Mouse (Mus musculus) gastrocnemius, postnatal 36 days (tissue): ENCODE data around the gene 1700012P22Rik. TPM values are rescaled to one million over a fixed set of nuclear protein-coding genes. Genes with fewer than 3 reads are reported as not detected.

Experiments
- total RNA-seq, 2 experiments: library from RNA; stranded (reverse); gene quantifications; 2 replicates each; pipeline ENCODE4 v1.2.3; 2021

The 1700012P22Rik gene
- total RNA-seq, 2 experiments from 2014 or later = not detected

Other genes starting within 250 kb of the 1700012P22Rik start
- not detected for gene Oog2, start 248.1 kb downstream of the 1700012P22Rik start, total RNA-seq
- not detected for gene C87977, start 225.5 kb downstream of the 1700012P22Rik start, total RNA-seq
- not detected for gene Pramel5, start 158.3 kb downstream of the 1700012P22Rik start, total RNA-seq
- not detected for gene Gm13128, start 108.5 kb downstream of the 1700012P22Rik start, total RNA-seq
- gene Gm13119, start 80.8 kb downstream of the 1700012P22Rik start, total RNA-seq = not detected
- not detected for gene Pramef20, start 60.8 kb downstream of the 1700012P22Rik start, total RNA-seq
- gene Pramef12, start 30.3 kb downstream of the 1700012P22Rik start, total RNA-seq = not detected
- gene Gm9944, start 14.5 kb upstream of the 1700012P22Rik start, total RNA-seq = not detected
- gene Aadacl3, start 25.0 kb upstream of the 1700012P22Rik start, total RNA-seq = not detected
- gene 9430007A20Rik, start 81.0 kb upstream of the 1700012P22Rik start, total RNA-seq = not detected
- gene Gm13124, start 126.4 kb upstream of the 1700012P22Rik start, total RNA-seq = not detected
- not detected for gene Aadacl4, start 174.9 kb upstream of the 1700012P22Rik start, total RNA-seq
- not detected for gene Gm436, start 247.6 kb upstream of the 1700012P22Rik start, total RNA-seq